Mouse (Mus musculus): ENCODE measurements around the gene Slc38a4.

GRCm38 (mm10) chr15:97054767-97055489 is 828 bp downstream of the Slc38a4 start:
- no peak for TF ChIP-seq POLR2A (IDR thresholded peaks at IDR 0.05; ENCODE audit: insufficient read length, low read depth)
- TF ChIP-seq CEBPB (IDR thresholded peaks at IDR 0.05; ENCODE audit: insufficient read depth, poor library complexity, severe bottlenecking): no peak
- no peak for TF ChIP-seq TCF3 (IDR thresholded peaks at IDR 0.05; ENCODE audit: insufficient read length, low read depth)
- no peak for TF ChIP-seq USF1 (IDR thresholded peaks at IDR 0.05; ENCODE audit: low read depth)
- no peak for TF ChIP-seq SRF (IDR thresholded peaks at IDR 0.05; ENCODE audit: control insufficient read depth, insufficient read length, low read depth)
- TF ChIP-seq POLR2AphosphoS2 (IDR thresholded peaks at IDR 0.05; ENCODE audit: insufficient read length, low read depth): no peak
- TF ChIP-seq TCF12 (IDR thresholded peaks at IDR 0.05; ENCODE audit: insufficient read depth, poor library complexity, severe bottlenecking): no peak
- TF ChIP-seq MAX (IDR thresholded peaks at IDR 0.05; ENCODE audit: low read depth): no peak
- no peak for TF ChIP-seq MYOG (IDR thresholded peaks at IDR 0.05; ENCODE audit: control insufficient read depth in 1 of 3, insufficient read depth in 1 of 3, insufficient read length in 2 of 3, low read depth in 2 of 3)
- no peak for TF ChIP-seq E2F4 (IDR thresholded peaks at IDR 0.05; ENCODE audit: insufficient read depth)

Data from myocyte (in vitro differentiated cells).